Mouse (Mus musculus): ENCODE results near the gene Dusp22.

Dusp22 gene

GRCm38 (mm10) chr13:30715573-30715972 is 55.8 kb downstream of the Dusp22 start:
- DNase-seq (ENCODE audit: low spot score in 2 of 2): no peak

- DNase-seq (ENCODE audit: low spot score in 2 of 2): no peak
These were observed 56.8 kb downstream of the Dusp22 start for GRCm38 (mm10) chr13:30716611-30717010.

- DNase-seq (ENCODE audit: low spot score in 2 of 2): no peak
These were observed 62.8 kb downstream of the Dusp22 start for GRCm38 (mm10) chr13:30722601-30723000.

- DNase-seq (ENCODE audit: low spot score in 2 of 2): no peak
These were observed 63.5 kb downstream of the Dusp22 start for GRCm38 (mm10) chr13:30723258-30723657.

- DNase-seq (ENCODE audit: low spot score in 2 of 2): no peak
These were observed 64.1 kb downstream of the Dusp22 start for GRCm38 (mm10) chr13:30723858-30724257.

- DNase-seq (ENCODE audit: low spot score in 2 of 2): no peak
These were observed 65.0 kb downstream of the Dusp22 start for GRCm38 (mm10) chr13:30724691-30725271.

GRCm38 (mm10) chr13:30726879-30727278 is 67.1 kb downstream of the Dusp22 start:
- no peak for DNase-seq (ENCODE audit: low spot score in 2 of 2)

GRCm38 (mm10) chr13:30728155-30728554 is 68.4 kb downstream of the Dusp22 start:
- no peak for DNase-seq (ENCODE audit: low spot score in 2 of 2)

- DNase-seq (ENCODE audit: low spot score in 2 of 2): no peak
These were observed 69.4 kb downstream of the Dusp22 start for GRCm38 (mm10) chr13:30729245-30729644.

GRCm38 (mm10) chr13:30730104-30730793 is 70.5 kb downstream of the Dusp22 start:
- DNase-seq (ENCODE audit: low spot score in 2 of 2): no peak

- no peak for DNase-seq (ENCODE audit: low spot score in 2 of 2)
These were observed 73.1 kb downstream of the Dusp22 start for GRCm38 (mm10) chr13:30732709-30733445.

GRCm38 (mm10) chr13:30736721-30737120 is 76.9 kb downstream of the Dusp22 start:
- DNase-seq (ENCODE audit: low spot score in 2 of 2): no peak

- DNase-seq (ENCODE audit: low spot score in 2 of 2): no peak
These were observed 77.5 kb downstream of the Dusp22 start for GRCm38 (mm10) chr13:30737257-30737656.

- DNase-seq (ENCODE audit: low spot score in 2 of 2): no peak
These were observed 78.6 kb downstream of the Dusp22 start for GRCm38 (mm10) chr13:30738310-30738840.

- no peak for DNase-seq (ENCODE audit: low spot score in 2 of 2)
These were observed 81.4 kb downstream of the Dusp22 start for GRCm38 (mm10) chr13:30741172-30741571.

- DNase-seq (ENCODE audit: low spot score in 2 of 2): no peak
These were observed 82.7 kb downstream of the Dusp22 start for GRCm38 (mm10) chr13:30742411-30742970.

- DNase-seq (ENCODE audit: low spot score in 2 of 2): no peak
These were observed 85.3 kb downstream of the Dusp22 start for GRCm38 (mm10) chr13:30745121-30745520.

- DNase-seq (ENCODE audit: low spot score in 2 of 2): no peak
These were observed 87.3 kb downstream of the Dusp22 start for GRCm38 (mm10) chr13:30747068-30747467.

- DNase-seq (ENCODE audit: low spot score in 2 of 2): no peak
These were observed 87.7 kb downstream of the Dusp22 start for GRCm38 (mm10) chr13:30747504-30747903.

- no peak for DNase-seq (ENCODE audit: low spot score in 2 of 2)
These were observed 88.5 kb downstream of the Dusp22 start for GRCm38 (mm10) chr13:30748321-30748720.

GRCm38 (mm10) chr13:30749021-30749556 is 89.3 kb downstream of the Dusp22 start, which contains the start of gene Irf4:
Gene Irf4, plus strand, starts transcription at chr13:30749226.
- DNase-seq (ENCODE audit: low spot score in 2 of 2): peak in 1 of 2 experiments; percentile 8
